Mouse (Mus musculus) neural tube, embryonic 12.5 days (tissue): Measurements from ENCODE around the gene Ppp1ca. TPM values are rescaled to one million over a fixed set of nuclear protein-coding genes. Genes with fewer than 3 reads are reported as not detected.

Experiments used
- ATAC-seq: fragments of 200-750 bp; cut with Nextera tagmentation; 2 replicates; pipeline ENCODE4 v1.8.0; 2017; ENCODE audit warnings: low read depth, mild to moderate bottlenecking, moderate TSS enrichment, moderate library complexity; ENCODE audit not compliant: low FRiP score
- H3K27ac ChIP-seq: fragments of 300-500 bp; sonication (generic); 2 replicates; pipeline ENCODE4 v1.5.1; 2016
- H3K27me3 ChIP-seq: fragments of 300-500 bp; sonication (generic); replicated peaks from 2 replicates; pipeline ENCODE4 v1.6.1; 2016; ENCODE audit warnings: mild to moderate bottlenecking
- H3K36me3 ChIP-seq: fragments of 300-500 bp; sonication (generic); 2 replicates; pipeline ENCODE4 v1.6.1; 2016; ENCODE audit warnings: mild to moderate bottlenecking
- H3K4me1 ChIP-seq: fragments of 300-500 bp; sonication (generic); 2 replicates; pipeline ENCODE4 v1.6.1; 2016
- H3K4me2 ChIP-seq: fragments of 300-500 bp; sonication (generic); replicated peaks from 2 replicates; pipeline ENCODE4 v1.6.1; 2016; ENCODE audit warnings: mild to moderate bottlenecking
- H3K4me3 ChIP-seq: fragments of 300-500 bp; sonication (generic); 2 replicates; pipeline ENCODE4 v1.5.1; 2016
- H3K9ac ChIP-seq: fragments of 300-500 bp; sonication (generic); 2 replicates; pipeline ENCODE4 v1.6.1; 2016; ENCODE audit warnings: mild to moderate bottlenecking
- H3K9me3 ChIP-seq: fragments of 300-500 bp; sonication (generic); 2 replicates; pipeline ENCODE4 v1.6.1; 2016; ENCODE audit warnings: mild to moderate bottlenecking
- WGBS: fragments of 180-500 bp; shearing (Covaris S2); methylation state at CpG from one replicate; pipeline ENCODE4 v1.1.7; 2016; 5-methylcytosine and 5-hydroxymethylcytosine counted together
- polyA plus RNA-seq: library from polyadenylated mRNA; unstranded; fragments of >200 nt; fragmentation: Nextera tagmentation; extraction: Ambion mirVana; gene quantifications from 2 replicates; pipeline ENCODE4 v1.2.1, GENCODE M21; 2016

Ppp1ca gene
- 753 and 767 TPM in 2 replicates for polyA plus RNA-seq

GRCm38 (mm10) chr19:4191528-4192250, at the start of gene Ppp1ca:
Gene Ppp1ca, plus strand, starts transcription at chr19:4192065.
- Histone ChIP-seq H3K27me3 (no peaks in the 10 kb centered on the region; the same call in 1 of the 2 replicates), H3K27ac (peak within 1 kb of the TSS; percentile 73), H3K36me3 (peaks cover 36% of the 10 kb centered on the region), H3K4me1 (peaks cover 20% of the 10 kb centered on the region), H3K9me3 (no peaks in the 10 kb centered on the region), H3K4me3 (peak within 1 kb of the TSS; percentile 96), H3K4me2 (peak within 1 kb of the TSS; percentile 95), H3K9ac (peak within 1 kb of the TSS; percentile 98)
- ATAC-seq, result peak; percentile 94
- 7% methylated on average over 47 of the region's 47 CpGs for WGBS

- no peaks in the 10 kb centered on the region for H3K27me3 ChIP-seq
- no peaks in the 10 kb centered on the region for H3K36me3 ChIP-seq
- no peak for ATAC-seq
- H3K4me1 ChIP-seq, result 0 out of 2 replicates have a peak, but pooled peaks cover under 1% of the 10 kb centered on the region
- H3K27ac ChIP-seq, result no peak overlapping the region
- H3K4me2 ChIP-seq, result no peak overlapping the region
- H3K4me3 ChIP-seq, result no peak overlapping the region
- WGBS, result 89% methylated on average over 18 of the region's 18 CpGs
- no peak overlapping the region for H3K9ac ChIP-seq
- H3K9me3 ChIP-seq, result no peaks in the 10 kb centered on the region
Measured at GRCm38 (mm10) chr19:4142416-4143173, 49.3 kb upstream of the Ppp1ca start.

GRCm38 (mm10) chr19:4143759-4144268, 48.1 kb upstream of the Ppp1ca start, which contains the start of gene Cabp4:
Gene Cabp4, minus strand, starts transcription at chr19:4144033.
- 87% methylated on average over 7 of the region's 7 CpGs for WGBS

GRCm38 (mm10) chr19:4144550-4145498, 47.0 kb upstream of the Ppp1ca start:
- no peak overlapping the region for H3K4me2 ChIP-seq
- 83% methylated on average over 16 of the region's 16 CpGs for WGBS

More at GRCm38 (mm10) chr19:4143759-4144268, 48.1 kb upstream of the Ppp1ca start, which contains the start of gene Cabp4:
- no peak for ATAC-seq
- Histone ChIP-seq H3K9ac (no peak within 1 kb of the TSS), H3K27ac (no peak within 1 kb of the TSS), H3K4me3 (no peak within 1 kb of the TSS), H3K9me3 (no peaks in the 10 kb centered on the region), H3K36me3 (no peaks in the 10 kb centered on the region), H3K4me2 (no peak within 1 kb of the TSS), H3K27me3 (no peaks in the 10 kb centered on the region), H3K4me1 (peaks cover 7% of the 10 kb centered on the region; the same call in 1 of the 2 replicates)

GRCm38 (mm10) chr19:4145936-4146335, 45.9 kb upstream of the Ppp1ca start:
- peaks cover 17% of the 10 kb centered on the region for H3K4me1 ChIP-seq
- no peaks in the 10 kb centered on the region for H3K9me3 ChIP-seq
- ATAC-seq, result no peak
- H3K27me3 ChIP-seq, result no peaks in the 10 kb centered on the region
- H3K4me3 ChIP-seq, result no peak overlapping the region
- H3K4me2 ChIP-seq, result no peak overlapping the region
- no peak overlapping the region for H3K27ac ChIP-seq
- H3K9ac ChIP-seq, result no peak overlapping the region
- 89% methylated on average over 5 of the region's 5 CpGs for WGBS
- peaks cover 11% of the 10 kb centered on the region for H3K36me3 ChIP-seq

More at GRCm38 (mm10) chr19:4144550-4145498, 47.0 kb upstream of the Ppp1ca start:
- Histone ChIP-seq H3K27me3 (no peaks in the 10 kb centered on the region), H3K4me1 (peaks cover 17% of the 10 kb centered on the region), H3K27ac (no peak overlapping the region), H3K9me3 (no peaks in the 10 kb centered on the region), H3K9ac (no peak overlapping the region), H3K4me3 (no peak overlapping the region), H3K36me3 (no peaks in the 10 kb centered on the region)
- ATAC-seq, result no peak

GRCm38 (mm10) chr19:4146366-4147021, 45.4 kb upstream of the Ppp1ca start:
- Histone ChIP-seq H3K27ac (no peak overlapping the region), H3K36me3 (peaks cover 16% of the 10 kb centered on the region), H3K4me1 (peaks cover 17% of the 10 kb centered on the region), H3K4me3 (no peak overlapping the region), H3K9ac (no peak overlapping the region), H3K9me3 (no peaks in the 10 kb centered on the region), H3K4me2 (no peak overlapping the region), H3K27me3 (no peaks in the 10 kb centered on the region)
- 65% methylated on average over 12 of the region's 12 CpGs for WGBS
- no peak for ATAC-seq

- 61% methylated on average over 3 of the region's 3 CpGs for WGBS
Measured at GRCm38 (mm10) chr19:4147022-4147405, 44.9 kb upstream of the Ppp1ca start.

GRCm38 (mm10) chr19:4147782-4148490, 43.9 kb upstream of the Ppp1ca start:
- Histone ChIP-seq H3K4me1 (peaks cover 17% of the 10 kb centered on the region), H3K27me3 (no peaks in the 10 kb centered on the region), H3K9me3 (no peaks in the 10 kb centered on the region), H3K9ac (no peak overlapping the region), H3K4me3 (peak overlapping the region; percentile 78), H3K36me3 (peaks cover 31% of the 10 kb centered on the region), H3K4me2 (peak overlapping the region; percentile 72), H3K27ac (no peak overlapping the region)
- 37% methylated on average over 9 of the region's 9 CpGs for WGBS
- ATAC-seq, result peak; percentile 8; the same call in 1 of the 2 replicates

More at GRCm38 (mm10) chr19:4147022-4147405, 44.9 kb upstream of the Ppp1ca start:
- no peak overlapping the region for H3K4me2 ChIP-seq
- no peak overlapping the region for H3K27ac ChIP-seq
- no peak overlapping the region for H3K4me3 ChIP-seq
- no peak for ATAC-seq
- H3K27me3 ChIP-seq, result no peaks in the 10 kb centered on the region
- peaks cover 22% of the 10 kb centered on the region for H3K36me3 ChIP-seq
- no peaks in the 10 kb centered on the region for H3K9me3 ChIP-seq
- no peak overlapping the region for H3K9ac ChIP-seq
- peaks cover 17% of the 10 kb centered on the region for H3K4me1 ChIP-seq

- peak; percentile 94 for ATAC-seq
- Histone ChIP-seq H3K36me3 (peaks cover 35% of the 10 kb centered on the region), H3K4me1 (peaks cover 17% of the 10 kb centered on the region), H3K27me3 (no peaks in the 10 kb centered on the region), H3K9me3 (no peaks in the 10 kb centered on the region), H3K4me3 (peak within 1 kb of the TSS; percentile 78), H3K4me2 (peak within 1 kb of the TSS; percentile 72), H3K9ac (peak within 1 kb of the TSS; percentile 83), H3K27ac (no peak within 1 kb of the TSS)
- under 1% methylated on average over 33 of the region's 33 CpGs for WGBS
Measured at GRCm38 (mm10) chr19:4148491-4148806, 43.4 kb upstream of the Ppp1ca start, which contains the start of gene Coro1b. Gene Coro1b, plus strand, starts transcription at chr19:4148619.

- peaks cover 17% of the 10 kb centered on the region for H3K4me1 ChIP-seq
- no peak overlapping the region for H3K27ac ChIP-seq
- 5% methylated on average over 8 of the region's 8 CpGs for WGBS
- H3K4me2 ChIP-seq, result peak overlapping the region; percentile 72
- peak overlapping the region; percentile 78 for H3K4me3 ChIP-seq
- no peaks in the 10 kb centered on the region for H3K27me3 ChIP-seq
- peak overlapping the region; percentile 83 for H3K9ac ChIP-seq
- ATAC-seq, result peak; percentile 33
- peaks cover 39% of the 10 kb centered on the region for H3K36me3 ChIP-seq
- no peaks in the 10 kb centered on the region for H3K9me3 ChIP-seq
Measured at GRCm38 (mm10) chr19:4148819-4149218, 43.0 kb upstream of the Ppp1ca start.
